Mouse (Mus musculus) heart, postnatal 14 days (tissue): Measurements from ENCODE around the gene Ncoa6. TPM values are rescaled to one million over a fixed set of nuclear protein-coding genes. Genes with fewer than 3 reads are reported as not detected.
"Not testable (repeated sequence)": the region's sequence is repeated elsewhere in the genome, so short reads cannot be mapped to it uniquely, and the experiment has no call there.

ENCODE experiments used
- DNase-seq, 2 experiments: peaks; one replicate each; pipeline ENCODE4 v3.0.0; 2021 to 2022
- intact Hi-C: fragments of 180-260 bp; cut with DNase I; formaldehyde crosslinking; loops from one replicate; pipeline ENCODE4 v1.15.1; 2025
- long read RNA-seq, 2 experiments: library from polyadenylated mRNA; stranded (forward); transcript quantifications; one replicate each; pipeline ENCODE4 v2.0.0; 2021
- total RNA-seq, 2 experiments: library from RNA; stranded (reverse); gene quantifications; 2 replicates each; pipeline ENCODE4 v1.2.3; 2021

Gene Ncoa6
- 10 to 100 TPM; 33.4 to 34.7 TPM for total RNA-seq
- long read RNA-seq, experiment 1, partial matches to known transcripts = 6 of 10 reads
- long read RNA-seq, experiment 1, other reads (novel, unspliced or antisense) = 4 of 10 reads
- long read RNA-seq, experiment 2, partial matches to known transcripts = 6 of 13 reads
- long read RNA-seq, experiment 2, other reads (novel, unspliced or antisense) = 7 of 13 reads

GRCm38 (mm10) chr2:155473570-155474088 is at the start of gene Ncoa6:
TSS of gene Ncoa6 (minus strand) at chr2:155473894.
- peak; percentile 77 for DNase-seq
- intact Hi-C loops = no loop called here

- no peak for DNase-seq
- intact Hi-C loops = no loop called here
Measured at GRCm38 (mm10) chr2:155518531-155519270, 45.0 kb upstream of the Ncoa6 start.

- DNase-seq = peak; percentile 98
- intact Hi-C loops = loop anchor here (2.0 kb wide), 2 partner anchors 101 to 247 kb away; no protein-coding TSS in a partner anchor
Measured at GRCm38 (mm10) chr2:155517455-155518423, 44.0 kb upstream of the Ncoa6 start, which contains the start of the genes Acss2 and Ggt7. TSS of gene Acss2 (plus strand) at chr2:155517948. TSS of gene Ggt7 (minus strand) at chr2:155518237.

GRCm38 (mm10) chr2:155515941-155516340 is 42.2 kb upstream of the Ncoa6 start:
- intact Hi-C loops = loop anchor here (1.0 to 2.0 kb wide), 3 partner anchors 68 to 249 kb away; no protein-coding TSS in a partner anchor
- peak; percentile 66 to 84 for DNase-seq

GRCm38 (mm10) chr2:155514666-155515065 is 41.0 kb upstream of the Ncoa6 start:
- peak; percentile 75 to 76 for DNase-seq
- intact Hi-C loops = no loop called here

- intact Hi-C loops = no loop called here
- no peak for DNase-seq
Measured at GRCm38 (mm10) chr2:155513543-155513942, 39.8 kb upstream of the Ncoa6 start.

- peak; percentile 54 to 64 for DNase-seq
- intact Hi-C loops = no loop called here
Measured at GRCm38 (mm10) chr2:155512479-155512878, 38.8 kb upstream of the Ncoa6 start.

GRCm38 (mm10) chr2:155507721-155508470 is 34.2 kb upstream of the Ncoa6 start:
- DNase-seq = no peak
- intact Hi-C loops = no loop called here

- no peak for DNase-seq
- intact Hi-C loops = no loop called here
Measured at GRCm38 (mm10) chr2:155505811-155506210, 32.1 kb upstream of the Ncoa6 start.

GRCm38 (mm10) chr2:155504440-155505355 is 31.0 kb upstream of the Ncoa6 start:
- no peak for DNase-seq
- intact Hi-C loops = no loop called here

- DNase-seq = no peak
- intact Hi-C loops = no loop called here
Measured at GRCm38 (mm10) chr2:155502596-155502995, 28.9 kb upstream of the Ncoa6 start.

GRCm38 (mm10) chr2:155490998-155491397 is 17.3 kb upstream of the Ncoa6 start:
- intact Hi-C loops = no loop called here
- no peak for DNase-seq

GRCm38 (mm10) chr2:155482021-155482420 is 8.3 kb upstream of the Ncoa6 start:
- intact Hi-C loops = no loop called here
- DNase-seq = peak; percentile 63 to 73

- intact Hi-C loops = no loop called here
- peak; percentile 52 to 65 for DNase-seq
Measured at GRCm38 (mm10) chr2:155472671-155473569, 774 bp downstream of the Ncoa6 start.

GRCm38 (mm10) chr2:155466861-155467260 is 6.8 kb downstream of the Ncoa6 start:
- intact Hi-C loops = no loop called here
- DNase-seq = no peak

GRCm38 (mm10) chr2:155453591-155453990 is 20.1 kb downstream of the Ncoa6 start:
- intact Hi-C loops = no loop called here
- no peak for DNase-seq

GRCm38 (mm10) chr2:155451256-155451655 is 22.4 kb downstream of the Ncoa6 start:
- no peak for DNase-seq
- intact Hi-C loops = no loop called here

GRCm38 (mm10) chr2:155447906-155448305 is 25.8 kb downstream of the Ncoa6 start:
- DNase-seq, intact Hi-C loops: not testable (repeated sequence)
